In genomic region chr7:75302523-75303215, GRCm38 (mm10) we compare ENCODE assay signal across 17 mouse cellular contexts. TPM values are rescaled to one million over a fixed set of nuclear protein-coding genes. Genes with fewer than 3 reads are reported as not detected.
DNase-seq lines count a peak whose midpoint lies in the region; ATAC-seq and TF ChIP-seq lines count a peak whose summit lies in the region.
"Had no signal": no experiment of that assay in that cellular context is flagged by ENCODE, and none has a peak within 500 bp of the region (broad histone marks: within the 10 kb centered on the region; RNA-seq: fewer than 3 reads in every experiment).

No protein-coding gene starts in this region.

- peak; percentile 64 for ATAC-seq in frontal cortex, adult (ENCODE audit: low TSS enrichment)
- no peak for ATAC-seq in midbrain, embryonic 13.5 days
- ATAC-seq: hindbrain, postnatal 0 days; midbrain, embryonic 16.5 days had no signal

- no peak for TF ChIP-seq CTCF in cerebellum, adult 2 months (IDR thresholded peaks at IDR 0.05; ENCODE audit: borderline replicate concordance, insufficient read depth, low read depth, low read length)
- TF ChIP-seq CTCF in cortical plate, adult 2 months (IDR thresholded peaks at IDR 0.05; ENCODE audit: extremely low read depth, insufficient read depth, low read length): no peak

- no peak overlapping the region for H3K4me3 ChIP-seq in cerebellum, adult 2 months (replicated peaks; ENCODE audit: insufficient read depth, low read depth, low read length)
- H3K4me3 ChIP-seq in cortical plate, adult 2 months (ENCODE audit: insufficient read depth, low read length): peak overlapping the region; percentile 7; the same call in 1 of the 2 replicates
- no peak overlapping the region for H3K4me3 ChIP-seq in midbrain, embryonic 13.5 days (replicated peaks)
- H3K4me3 ChIP-seq: forebrain, embryonic 12.5 days; heart, adult 2 months had no signal

- no peaks in the 10 kb centered on the region for H3K27me3 ChIP-seq in cerebellum, adult 2 months (ENCODE audit: control insufficient read depth, insufficient read depth, low read length)
- peaks cover 69% of the 10 kb centered on the region for H3K27me3 ChIP-seq in midbrain, embryonic 13.5 days

- no peak overlapping the region for H3K4me2 ChIP-seq in midbrain, embryonic 13.5 days (replicated peaks)
- H3K4me2 ChIP-seq: forebrain, embryonic 12.5 days had no signal

- no peaks in the 10 kb centered on the region for H3K36me3 ChIP-seq in midbrain, embryonic 13.5 days
- H3K36me3 ChIP-seq: forebrain, embryonic 12.5 days had no signal

- TF ChIP-seq POLR2A in cerebellum, adult 2 months (IDR thresholded peaks at IDR 0.05; ENCODE audit: borderline replicate concordance, insufficient read depth, low read length): no peak
- no peak for TF ChIP-seq POLR2A in cortical plate, adult 2 months (IDR thresholded peaks at IDR 0.05; ENCODE audit: extremely low read depth, insufficient read depth, low read length)

- no peak overlapping the region for H3K9ac ChIP-seq in midbrain, embryonic 13.5 days (replicated peaks)
- H3K9ac ChIP-seq: forebrain, embryonic 12.5 days had no signal

- H3K27ac ChIP-seq in cerebellum, adult 2 months (ENCODE audit: insufficient read depth, low read length): peak overlapping the region; percentile 22; the same call in 1 of the 2 replicates
- H3K27ac ChIP-seq in cortical plate, adult 2 months (ENCODE audit: insufficient read depth, low read length): peak overlapping the region; percentile 72
- no peak overlapping the region for H3K27ac ChIP-seq in midbrain, embryonic 13.5 days
- H3K27ac ChIP-seq: forebrain, embryonic 12.5 days; heart, adult 2 months; hindbrain, postnatal 0 days had no signal

- peaks cover 41% of the 10 kb centered on the region for H3K4me1 ChIP-seq in cerebellum, adult 2 months (ENCODE audit: control insufficient read depth, insufficient read depth, low read length)
- H3K4me1 ChIP-seq in cortical plate, adult 2 months (ENCODE audit: control insufficient read depth, insufficient read depth, low read length): peaks cover 15% of the 10 kb centered on the region
- peaks cover 1% of the 10 kb centered on the region; the same call in 1 of the 2 replicates for H3K4me1 ChIP-seq in midbrain, embryonic 13.5 days (replicated peaks)

- WGBS in cerebellum, adult 2 months: 21% methylated on average over 6 of the region's 6 CpGs
- 81% methylated on average over 6 of the region's 6 CpGs for WGBS in midbrain, embryonic 13.5 days

- no peak for DNase-seq in frontal cortex, postnatal 14 days (ENCODE audit: low spot score in 2 of 2)
- peak; percentile 65 for DNase-seq in adrenal gland, adult 2 months
- peak; percentile 75 to 87 for DNase-seq in cerebellum, adult 2 months
- no peak for DNase-seq in T-cell, adult 2 months (ENCODE audit: low spot score)
- no peak for DNase-seq in lung, postnatal 36 days
- DNase-seq: embryo, embryonic 11 days; kidney, adult 9 months; liver; lung, adult 18-20 months; right cerebral cortex, postnatal 25 days had no signal

- no peaks in the 10 kb centered on the region for H3K9me3 ChIP-seq in midbrain, embryonic 13.5 days
- H3K9me3 ChIP-seq: forebrain, embryonic 12.5 days had no signal

RNA-seq across cellular contexts. Expression of gene Sv2b, which starts 6.4 kb away (rescaled TPM):
- under 1 TPM; 0.17 to 0.21 TPM for total RNA-seq in adrenal gland, adult 2 months (2021)
- polyA plus RNA-seq in adrenal gland, adult 2 months (2012; rRNA removed): 0.02 and 0.03 TPM in 2 replicates
- 89.2 and 103 TPM in 2 replicates for polyA plus RNA-seq in cerebellum, adult 2 months (2012; rRNA removed)
- 168 and 173 TPM in 2 replicates for polyA plus RNA-seq in cortical plate, adult 2 months (2012; rRNA removed)
- polyA plus RNA-seq in midbrain, embryonic 13.5 days (2015; fragmentation: Nextera tagmentation; extraction: Ambion mirVana): 3.5 and 4.2 TPM in 2 replicates

Comparison
In these comparisons a context has a peak if more than half of its experiments do, and no peak if none do; other contexts are left out.
1. DNase-seq: peak in adrenal gland, adult 2 months (single experiment) and cerebellum, adult 2 months (2 of 2); none in frontal cortex, postnatal 14 days (0 of 2), T-cell, adult 2 months (single experiment) and lung, postnatal 36 days (single experiment).
2. RNA of gene Sv2b, which starts 6.4 kb away (polyA plus RNA-seq): 168 to 173 TPM in cortical plate, adult 2 months and 89.2 to 103 TPM in cerebellum, adult 2 months; 3.5 to 4.2 TPM in midbrain, embryonic 13.5 days and 0.02 to 0.03 TPM in adrenal gland, adult 2 months; every median in the first group is over 10 times any median in the second.